In the genomic region with DNA sequence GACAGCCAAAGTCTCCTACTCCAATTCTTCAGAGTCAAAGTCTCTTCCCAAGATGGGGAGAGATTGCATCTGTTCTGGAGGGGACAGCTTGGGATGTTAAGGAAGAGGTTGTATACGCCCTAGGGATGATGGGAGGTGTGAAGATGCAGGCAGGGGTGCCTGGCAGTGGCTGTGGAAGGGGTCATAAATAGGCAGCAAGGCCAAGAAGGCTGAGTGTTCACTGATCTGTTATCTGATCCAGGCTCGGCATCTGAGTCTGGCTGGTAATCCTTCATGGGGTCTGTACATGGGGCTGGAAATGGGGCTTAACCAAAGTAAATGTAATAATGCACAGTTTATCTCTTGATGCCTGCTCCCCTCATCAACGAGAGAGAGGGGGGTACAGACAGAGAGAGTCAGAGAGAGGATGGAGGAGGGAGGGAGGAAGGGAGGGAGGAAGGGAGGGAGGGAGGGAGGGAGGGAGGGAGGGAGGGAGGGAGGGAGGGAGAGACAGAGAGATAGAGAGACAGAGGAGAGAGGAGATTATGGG, we compare ENCODE assay signal across 8 mouse cellular contexts. TPM values are rescaled to one million over a fixed set of nuclear protein-coding genes. Genes with fewer than 3 reads are reported as not detected.
DNase-seq lines count a peak whose midpoint lies in the region; ATAC-seq and TF ChIP-seq lines count a peak whose summit lies in the region.

Gene Col1a2 (plus strand): TSS at position 212 of the 529 bp plus-strand sequence.

- TF ChIP-seq POLR2A in brain, embryonic 14.5 days (IDR thresholded peaks at IDR 0.05; ENCODE audit: borderline replicate concordance, extremely low read depth, insufficient read depth, insufficient read length, poor library complexity, severe bottlenecking) = no peak

- peak within 1 kb of the TSS; percentile 33 for H3K4me3 ChIP-seq in neural tube, embryonic 12.5 days

- no peak for DNase-seq in layer of hippocampus, postnatal 14 days (ENCODE audit: low spot score in 2 of 2)
- DNase-seq in layer of hippocampus, adult 11-12 months (ENCODE audit: low spot score) = no peak
- DNase-seq in brain, embryonic 14.5 days (ENCODE audit: low read depth) = no peak
- no peak for DNase-seq in gonadal fat pad, adult 2 months (ENCODE audit: low read depth)
- no peak for DNase-seq in left cerebral cortex, adult 8-10 months (ENCODE audit: low spot score in 2 of 2)
- no peak for DNase-seq in thymus, postnatal 10 days (ENCODE audit: low spot score in 2 of 2)

- peak; percentile 63; the same call in 1 of the 2 replicates for ATAC-seq in neural tube, embryonic 12.5 days (ENCODE audit: low FRiP score, low read depth)
- no peak for ATAC-seq in erythroid progenitor cell, adult 5-6 weeks (replicated peaks; ENCODE audit: low FRiP score, poor library complexity, severe bottlenecking)

- peak within 1 kb of the TSS; percentile 73 for H3K4me2 ChIP-seq in neural tube, embryonic 12.5 days (replicated peaks)

- H3K9me3 ChIP-seq in neural tube, embryonic 12.5 days = no peaks in the 10 kb centered on the region

- no peaks in the 10 kb centered on the region; the same call in 1 of the 2 replicates for H3K27me3 ChIP-seq in neural tube, embryonic 12.5 days (replicated peaks)

- TF ChIP-seq CTCF in brain, embryonic 14.5 days (IDR thresholded peaks at IDR 0.05; ENCODE audit: borderline replicate concordance, extremely low read depth, insufficient read depth, insufficient read length) = no peak

- no peaks in the 10 kb centered on the region for H3K36me3 ChIP-seq in neural tube, embryonic 12.5 days

- H3K9ac ChIP-seq in neural tube, embryonic 12.5 days = peak within 1 kb of the TSS; percentile 13; the same call in 1 of the 2 replicates

- H3K27ac ChIP-seq in neural tube, embryonic 12.5 days = no peak within 1 kb of the TSS

- 18% methylated on average over 2 of the region's 3 CpGs for WGBS in neural tube, embryonic 12.5 days

- H3K4me1 ChIP-seq in neural tube, embryonic 12.5 days = peaks cover 10% of the 10 kb centered on the region

RNA-seq across cellular contexts. Expression of gene Col1a2, which starts in this region (rescaled TPM):
- total RNA-seq in layer of hippocampus, postnatal 14 days (2021) = 10 to 100 TPM; 35.9 to 51.1 TPM
- polyA plus RNA-seq in brain, embryonic 14.5 days (2012; rRNA removed) = 66.5 and 187 TPM in 2 replicates
- 211 and 280 TPM in 2 replicates for polyA plus RNA-seq in gonadal fat pad, adult 2 months (2012; rRNA removed)
- total RNA-seq in left cerebral cortex, adult 8-10 months (2022) = 10 to 100 TPM; 12.9 to 16.4 (median 16.0) TPM
- 202 and 212 TPM in 2 replicates for polyA plus RNA-seq in neural tube, embryonic 12.5 days (2016; fragmentation: Nextera tagmentation; extraction: Ambion mirVana)
- total RNA-seq in erythroid progenitor cell, adult 5-6 weeks (2015; ENCODE audit: low replicate concordance) = 2.9 and 5.0 TPM in 2 replicates
- 2.5 and 3.0 TPM in 2 replicates for total RNA-seq in erythroid progenitor cell, adult 5-6 weeks (2017; ENCODE audit: low replicate concordance)
